Mouse (Mus musculus) CH12.LX (cell line): ENCODE measurements at regions not wholly inside any gene's neighbourhood (a gene's known extent, or its start where the extent isn't known, plus 50 kb on each side); places are given as distances from the start of the nearest gene placed in this dataset.

Experiments
- DNase-seq: peaks from one replicate; pipeline ENCODE4 v3.0.0-alpha.2; 2013; ENCODE audit errors: extremely low read depth
- H3K27ac ChIP-seq: 2 replicates; pipeline ENCODE4 v1.5.1; 2012; ENCODE audit warnings: low read depth, mild to moderate bottlenecking, control low read depth, moderate library complexity; ENCODE audit not compliant: insufficient read depth
- H3K27me3 ChIP-seq: replicated peaks from 2 replicates; pipeline ENCODE3; 2012; ENCODE audit warnings: inconsistent platforms
- H3K36me3 ChIP-seq, 2 experiments: replicated peaks in 1 of 2; 2 replicates each; pipeline versions ENCODE3 to v1.6.1; 2012; ENCODE audit warnings: inconsistent platforms in 1 of 2, low read length in 1 of 2, mild to moderate bottlenecking in 1 of 2, mixed read lengths in 1 of 2, moderate library complexity in 1 of 2; ENCODE audit not compliant: control insufficient read depth in 1 of 2, insufficient read depth in 1 of 2
- H3K4me1 ChIP-seq, 2 experiments: 2 replicates each; pipeline ENCODE4 v1.6.1; 2012; ENCODE audit warnings: inconsistent platforms in 1 of 2, moderate library complexity in 1 of 2; ENCODE audit not compliant: insufficient read depth in 2 of 2, control insufficient read depth in 1 of 2
- H3K4me2 ChIP-seq: 2 replicates; pipeline ENCODE4 v1.6.1; 2012; ENCODE audit warnings: low read depth, mild to moderate bottlenecking, control low read depth; ENCODE audit not compliant: poor library complexity, insufficient read depth, severe bottlenecking
- H3K4me3 ChIP-seq, 3 experiments: fragments of 150-350 bp in 1 of 3; sonication (generic) in 1 of 3; replicated peaks in 1 of 3; 2 replicates each; pipeline versions ENCODE3 to v1.5.1; 2011 to 2012; ENCODE audit warnings: low read depth in 2 of 3, low read length in 2 of 3, mild to moderate bottlenecking in 2 of 3, moderate library complexity in 2 of 3, control low read depth in 1 of 3, improper control_type of control experiment in 1 of 3, inconsistent platforms in 1 of 3, mixed read lengths in 1 of 3; ENCODE audit not compliant: poor library complexity in 1 of 3
- H3K79me2 ChIP-seq: replicated peaks from 2 replicates; pipeline ENCODE4 v1.6.1; 2012; ENCODE audit warnings: mild to moderate bottlenecking, moderate library complexity; ENCODE audit not compliant: control insufficient read depth, poor library complexity, insufficient read depth, severe bottlenecking; ENCODE audit errors: extremely low read depth
- H3K9ac ChIP-seq: 2 replicates; pipeline ENCODE4 v1.6.1; 2012; ENCODE audit warnings: low read depth, mild to moderate bottlenecking, control low read depth, moderate library complexity; ENCODE audit not compliant: insufficient read depth
- H3K9me3 ChIP-seq: replicated peaks from 2 replicates; pipeline ENCODE3; 2012; ENCODE audit warnings: low read length, inconsistent platforms, mixed read lengths
- CTCF ChIP-seq, 2 experiments: IDR thresholded peaks in 1 of 2; conservative IDR thresholded peaks in 1 of 2; 2 replicates each; pipeline ENCODE4 v1.5.1; 2011 to 2012; ENCODE audit warnings: low read depth in 2 of 2, low read length in 2 of 2, improper control_type of control experiment in 1 of 2, inconsistent platforms in 1 of 2, mild to moderate bottlenecking in 1 of 2, moderate library complexity in 1 of 2
- E2F4 ChIP-seq: IDR thresholded peaks from 2 replicates; pipeline ENCODE4 v1.6.1; 2011; ENCODE audit warnings: low read depth, low read length, improper control_type of control experiment; ENCODE audit not compliant: insufficient replicate concordance
- EP300 ChIP-seq: IDR thresholded peaks from 2 replicates; pipeline ENCODE4 v1.6.1; 2011; ENCODE audit warnings: low read length, improper control_type of control experiment
- GABPA ChIP-seq: IDR thresholded peaks from 2 replicates; pipeline ENCODE4 v1.6.1; 2012; ENCODE audit warnings: low read depth, low read length, improper control_type of control experiment, inconsistent platforms; ENCODE audit not compliant: insufficient replicate concordance
- JUN ChIP-seq: IDR thresholded peaks from 2 replicates; pipeline ENCODE4 v1.6.1; 2011; ENCODE audit warnings: low read depth, mild to moderate bottlenecking, low read length, improper control_type of control experiment, moderate library complexity; ENCODE audit not compliant: insufficient read depth
- MAZ ChIP-seq: IDR thresholded peaks from 2 replicates; pipeline ENCODE4 v1.6.1; 2012; ENCODE audit warnings: low read depth, mild to moderate bottlenecking, inconsistent platforms, low read length, improper control_type of control experiment, moderate library complexity
- NELFE ChIP-seq: IDR thresholded peaks from 2 replicates; pipeline ENCODE4 v1.6.1; 2011; ENCODE audit warnings: low read depth, low read length, improper control_type of control experiment
- PAX5 ChIP-seq: IDR thresholded peaks from 2 replicates; pipeline ENCODE4 v1.6.1; 2012; ENCODE audit warnings: low read length, inconsistent platforms, mixed read lengths
- POLR2A ChIP-seq: IDR thresholded peaks from 2 replicates; pipeline ENCODE4 v1.6.1; 2011; ENCODE audit warnings: low read depth, mild to moderate bottlenecking, improper control_type of control experiment, low read length
- RAD21 ChIP-seq: IDR thresholded peaks from 2 replicates; pipeline ENCODE4 v1.6.1; 2011; ENCODE audit warnings: low read depth, mild to moderate bottlenecking, low read length, improper control_type of control experiment, moderate library complexity
- SIN3A ChIP-seq: IDR thresholded peaks from 2 replicates; pipeline ENCODE4 v1.6.1; 2012; ENCODE audit warnings: low read length, improper control_type of control experiment, inconsistent platforms
- SMC3 ChIP-seq: IDR thresholded peaks from 2 replicates; pipeline ENCODE4 v1.6.1; 2011; ENCODE audit warnings: low read depth, low read length, improper control_type of control experiment
- USF2 ChIP-seq: conservative IDR thresholded peaks from 2 replicates; pipeline ENCODE4 v1.6.1; 2011; ENCODE audit warnings: low read depth, low read length, improper control_type of control experiment
- ZKSCAN1 ChIP-seq: IDR thresholded peaks from 2 replicates; pipeline ENCODE4 v1.6.1; 2012; ENCODE audit warnings: low read depth, inconsistent platforms, low read length, improper control_type of control experiment, borderline replicate concordance
- ZNF384 ChIP-seq: IDR thresholded peaks from 2 replicates; pipeline ENCODE4 v1.6.1; 2012; ENCODE audit warnings: low read depth, low read length, improper control_type of control experiment, inconsistent platforms
- dilution Hi-C: fragments of 300-500 bp; cut with MboI; formaldehyde crosslinking; loops from 2 replicates; pipeline ENCODE4 v1.14.3; 2020; ENCODE audit warnings: low sequenced_read_pairs; ENCODE audit not compliant: extremely low pct_unique_long_range_greater_than_20kb, extremely low pct_ligation_motif_present
- in situ Hi-C: fragments of 300-500 bp; cut with MboI; formaldehyde crosslinking; loops from 3 replicates; pipeline ENCODE4 v1.14.3; 2019; ENCODE audit warnings: low sequenced_read_pairs, low pct_ligation_motif_present, low pct_unique_long_range_greater_than_20kb, mixed read lengths

DNA sequence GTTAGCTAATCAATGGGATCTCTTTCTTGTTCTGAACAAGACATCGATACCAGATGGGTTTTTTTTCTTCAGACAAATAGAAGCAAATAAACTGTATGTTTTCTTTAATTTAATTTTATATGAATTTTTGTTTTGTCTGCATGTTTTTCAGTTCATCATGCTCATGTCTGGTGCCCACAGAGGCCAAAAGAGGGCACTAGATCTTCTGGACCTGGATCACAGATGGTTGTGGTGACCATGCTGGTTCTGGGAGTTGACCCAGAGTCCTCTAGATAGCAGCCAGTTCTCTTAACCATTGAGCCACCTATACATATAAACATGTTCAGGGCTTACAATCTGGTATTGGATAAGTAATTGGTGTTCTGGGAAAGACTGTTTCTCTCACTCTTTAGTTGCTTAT, 120.7 kb downstream of the Kctd12 start:
- H3K4me2 ChIP-seq = no peak overlapping the region
- no peak overlapping the region for H3K27ac ChIP-seq
- no peak overlapping the region for H3K4me3 ChIP-seq
- H3K9ac ChIP-seq = no peak overlapping the region
- in situ Hi-C loops = no loop called here
- H3K27me3 ChIP-seq = no peaks in the 10 kb centered on the region
- TF ChIP-seq ZKSCAN1 = no peak
- TF ChIP-seq RAD21 = peak; percentile 54
- peak; percentile 60 for TF ChIP-seq SMC3
- TF ChIP-seq CTCF (conservative IDR thresholded peaks at IDR 0.05 in 1 of 2, IDR thresholded peaks at IDR 0.05 in 1 of 2; ENCODE audit: low read depth in 2 of 2, low read length in 2 of 2) = peak in 1 of 2 experiments; percentile 51; a peak in 2 of 4 replicates
- TF ChIP-seq, all 38 proteins: peak for 3
- H3K4me1 ChIP-seq = no peaks in the 10 kb centered on the region; a peak in 3 of 4 replicates
- no peaks in the 10 kb centered on the region for H3K79me2 ChIP-seq
- dilution Hi-C loops = no loop called here
- H3K36me3 ChIP-seq = no peaks in the 10 kb centered on the region
- no peaks in the 10 kb centered on the region for H3K9me3 ChIP-seq
- DNase-seq = no peak

GRCm38 (mm10) chr14:102859361-102859871, 123.0 kb downstream of the Kctd12 start:
- Histone ChIP-seq H3K4me3 (no peak overlapping the region), H3K27ac (no peak overlapping the region), H3K4me2 (no peak overlapping the region), H3K36me3 (no peaks in the 10 kb centered on the region), H3K9me3 (no peaks in the 10 kb centered on the region), H3K4me1 (peaks cover 3 to 17% of the 10 kb centered on the region in 2 experiments), H3K9ac (no peak overlapping the region), H3K27me3 (no peaks in the 10 kb centered on the region), H3K79me2 (no peaks in the 10 kb centered on the region)
- dilution Hi-C loops (no loop called here), in situ Hi-C loops (no loop called here)
- no peak for DNase-seq
- TF ChIP-seq POLR2A (no peak), PAX5 (no peak), NELFE (no peak), JUN (no peak), GABPA (no peak), EP300 (no peak), E2F4 (no peak), SIN3A (no peak), ZNF384 (no peak), MAZ (no peak), USF2 (no peak)

- peak overlapping the region; percentile 13; the same call in 1 of the 2 replicates for H3K9ac ChIP-seq
- no peak overlapping the region for H3K27ac ChIP-seq
- in situ Hi-C loops = no loop called here
- no peak overlapping the region for H3K4me3 ChIP-seq
- H3K9me3 ChIP-seq = no peaks in the 10 kb centered on the region
- no peaks in the 10 kb centered on the region for H3K27me3 ChIP-seq
- no peak for DNase-seq
- H3K79me2 ChIP-seq = no peaks in the 10 kb centered on the region
- peaks cover 3 to 26% of the 10 kb centered on the region in 2 experiments for H3K4me1 ChIP-seq
- dilution Hi-C loops = no loop called here
- no peak for TF ChIP-seq USF2
- TF ChIP-seq ZNF384 = 0 out of 2 replicates have a peak, but pooled peaks have one; percentile 22
- TF ChIP-seq, all 38 proteins: peak for 1
- H3K36me3 ChIP-seq = no peaks in the 10 kb centered on the region
- H3K4me2 ChIP-seq = peak overlapping the region; percentile 50
Observed at GRCm38 (mm10) chr14:102855264-102855840, 127.1 kb downstream of the Kctd12 start.
